Mouse (Mus musculus) layer of hippocampus, adult 11-12 months (tissue): ENCODE results near the gene Zfp180.
"Not testable (repeated sequence)": the region's sequence is repeated elsewhere in the genome, so short reads cannot be mapped to it uniquely, and the experiment has no call there.

Source experiments
- DNase-seq: peaks from one replicate; pipeline ENCODE4 v3.0.0; 2022; ENCODE audit warnings: low spot score

The Zfp180 gene

GRCm38 (mm10) chr7:24081634-24082431, at the start of gene Zfp180:
Zfp180 (plus strand) TSS chr7:24081924.
- peak; percentile 97 for DNase-seq

GRCm38 (mm10) chr7:24052660-24053304, 28.9 kb upstream of the Zfp180 start, which contains the start of gene Vmn1r183:
Vmn1r183 (plus strand) TSS chr7:24053254.
- DNase-seq: no peak

- not testable (repeated sequence) for DNase-seq
Measured at GRCm38 (mm10) chr7:24074424-24074823, 7.3 kb upstream of the Zfp180 start.

GRCm38 (mm10) chr7:24082457-24083235, 922 bp downstream of the Zfp180 start:
- no peak for DNase-seq

- no peak for DNase-seq
Measured at GRCm38 (mm10) chr7:24086871-24087270, 5.1 kb downstream of the Zfp180 start.

- DNase-seq: no peak
Measured at GRCm38 (mm10) chr7:24087485-24088125, 5.9 kb downstream of the Zfp180 start.

GRCm38 (mm10) chr7:24104403-24104802, 22.7 kb downstream of the Zfp180 start:
- no peak for DNase-seq

- no peak for DNase-seq
Measured at GRCm38 (mm10) chr7:24105144-24105703, 23.5 kb downstream of the Zfp180 start.

GRCm38 (mm10) chr7:24110839-24111238, 29.1 kb downstream of the Zfp180 start:
- no peak for DNase-seq

- DNase-seq: no peak
Measured at GRCm38 (mm10) chr7:24111772-24112155, 30.0 kb downstream of the Zfp180 start.

- DNase-seq: peak; percentile 82
Measured at GRCm38 (mm10) chr7:24112156-24112856, 30.6 kb downstream of the Zfp180 start, which contains the start of gene Zfp112. Zfp112 (plus strand) TSS chr7:24112314.

GRCm38 (mm10) chr7:24113001-24113400, 31.3 kb downstream of the Zfp180 start:
- DNase-seq: peak; percentile 25

GRCm38 (mm10) chr7:24116655-24117054, 34.9 kb downstream of the Zfp180 start:
- DNase-seq: no peak

GRCm38 (mm10) chr7:24133425-24133995, 51.8 kb downstream of the Zfp180 start:
- DNase-seq: no peak

- DNase-seq: peak; percentile 89
Measured at GRCm38 (mm10) chr7:24133996-24134828, 52.5 kb downstream of the Zfp180 start, which contains the start of gene Zfp235. Zfp235 (plus strand) TSS chr7:24134169.

- DNase-seq: no peak
Measured at GRCm38 (mm10) chr7:24142566-24142965, 60.8 kb downstream of the Zfp180 start.

- DNase-seq: no peak
Measured at GRCm38 (mm10) chr7:24153272-24153671, 71.5 kb downstream of the Zfp180 start.
